Mouse (Mus musculus) midbrain, embryonic 15.5 days (tissue): ENCODE data around the gene Snf8. TPM values are rescaled to one million over a fixed set of nuclear protein-coding genes. Genes with fewer than 3 reads are reported as not detected.

Experiments used
- ATAC-seq: fragments of 200-750 bp; cut with Nextera tagmentation; replicated peaks from 2 replicates; pipeline ENCODE4 v1.8.0; 2017; ENCODE audit warnings: moderate TSS enrichment
- H3K27ac ChIP-seq: fragments of 300-500 bp; sonication (generic); 2 replicates; pipeline ENCODE4 v1.5.1; 2015; ENCODE audit warnings: mild to moderate bottlenecking, inconsistent platforms
- H3K27me3 ChIP-seq: fragments of 300-500 bp; sonication (generic); replicated peaks from 2 replicates; pipeline ENCODE4 v1.6.1; 2015; ENCODE audit warnings: inconsistent platforms
- H3K36me3 ChIP-seq: fragments of 300-500 bp; sonication (generic); replicated peaks from 2 replicates; pipeline ENCODE4 v1.6.1; 2015; ENCODE audit warnings: inconsistent platforms
- H3K4me1 ChIP-seq: fragments of 300-500 bp; sonication (generic); 2 replicates; pipeline ENCODE4 v1.6.1; 2015; ENCODE audit warnings: inconsistent platforms
- H3K4me2 ChIP-seq: fragments of 300-500 bp; sonication (generic); 2 replicates; pipeline ENCODE4 v1.6.1; 2015; ENCODE audit warnings: inconsistent platforms, mild to moderate bottlenecking, moderate library complexity
- H3K4me3 ChIP-seq: fragments of 300-500 bp; sonication (generic); 2 replicates; pipeline ENCODE4 v1.5.1; 2015; ENCODE audit warnings: mild to moderate bottlenecking, inconsistent platforms
- H3K9ac ChIP-seq: fragments of 300-500 bp; sonication (generic); 2 replicates; pipeline ENCODE4 v1.6.1; 2015; ENCODE audit warnings: mild to moderate bottlenecking, inconsistent platforms
- H3K9me3 ChIP-seq: fragments of 300-500 bp; sonication (generic); 2 replicates; pipeline ENCODE4 v1.6.1; 2016; ENCODE audit warnings: inconsistent platforms
- WGBS: fragments of 180-500 bp; shearing (Covaris S2); methylation state at CpG from one replicate; pipeline ENCODE4 v1.1.7; 2015; ENCODE audit warnings: mixed read lengths; 5-methylcytosine and 5-hydroxymethylcytosine counted together
- polyA plus RNA-seq: library from polyadenylated mRNA; unstranded; fragments of >200 nt; fragmentation: Nextera tagmentation; extraction: Ambion mirVana; gene quantifications from 2 replicates; pipeline ENCODE4 v1.2.1, GENCODE M21; 2015

The Snf8 gene
- polyA plus RNA-seq, 1 experiment from 2014 or later: 137 TPM

DNA sequence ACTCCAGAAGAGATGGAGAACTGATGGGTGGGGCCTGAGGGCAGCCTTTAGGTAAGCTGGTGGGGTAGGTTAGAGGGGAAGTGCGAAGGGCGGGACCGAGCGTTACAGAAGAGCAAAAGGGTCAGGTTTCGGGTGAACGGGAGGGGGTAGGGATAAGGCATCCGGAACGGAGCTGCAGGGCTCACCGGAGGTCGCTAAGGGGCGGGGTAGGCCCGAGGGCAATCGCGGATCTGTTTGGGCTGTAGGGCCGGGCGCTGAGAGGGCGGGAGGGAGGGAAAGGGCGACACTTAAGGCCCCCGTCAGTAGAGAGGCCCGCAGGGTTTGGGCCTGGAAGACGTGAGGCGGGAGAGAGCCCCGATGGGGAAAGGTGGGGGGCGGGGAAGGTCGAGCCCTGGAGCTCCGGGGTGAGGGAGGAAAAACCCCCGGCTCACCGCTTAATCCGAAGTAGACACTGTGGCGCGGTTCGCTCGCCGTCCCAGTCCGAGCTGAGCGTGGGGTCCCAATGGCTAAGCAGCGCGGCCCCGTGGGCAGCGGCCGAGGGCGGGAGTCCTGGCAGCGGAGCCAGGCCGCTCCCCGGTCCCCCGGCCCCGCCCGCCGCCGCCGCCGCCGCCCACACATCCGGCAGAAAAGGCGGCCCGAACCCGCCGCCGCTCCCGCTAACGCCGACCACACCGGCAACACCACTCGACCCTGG lies 30.0 kb downstream of the Snf8 start:
- H3K9ac ChIP-seq: peak overlapping the region; percentile 94
- WGBS: under 1% methylated on average over 62 of the region's 64 CpGs
- no peaks in the 10 kb centered on the region for H3K9me3 ChIP-seq
- H3K4me3 ChIP-seq: peak overlapping the region; percentile 95
- no peaks in the 10 kb centered on the region for H3K27me3 ChIP-seq
- peak overlapping the region; percentile 88 for H3K27ac ChIP-seq
- peaks cover 36% of the 10 kb centered on the region for H3K4me1 ChIP-seq
- H3K36me3 ChIP-seq: peaks cover 12% of the 10 kb centered on the region; the same call in 1 of the 2 replicates
- peak; percentile 75 for ATAC-seq
- peak overlapping the region; percentile 93 for H3K4me2 ChIP-seq

DNA sequence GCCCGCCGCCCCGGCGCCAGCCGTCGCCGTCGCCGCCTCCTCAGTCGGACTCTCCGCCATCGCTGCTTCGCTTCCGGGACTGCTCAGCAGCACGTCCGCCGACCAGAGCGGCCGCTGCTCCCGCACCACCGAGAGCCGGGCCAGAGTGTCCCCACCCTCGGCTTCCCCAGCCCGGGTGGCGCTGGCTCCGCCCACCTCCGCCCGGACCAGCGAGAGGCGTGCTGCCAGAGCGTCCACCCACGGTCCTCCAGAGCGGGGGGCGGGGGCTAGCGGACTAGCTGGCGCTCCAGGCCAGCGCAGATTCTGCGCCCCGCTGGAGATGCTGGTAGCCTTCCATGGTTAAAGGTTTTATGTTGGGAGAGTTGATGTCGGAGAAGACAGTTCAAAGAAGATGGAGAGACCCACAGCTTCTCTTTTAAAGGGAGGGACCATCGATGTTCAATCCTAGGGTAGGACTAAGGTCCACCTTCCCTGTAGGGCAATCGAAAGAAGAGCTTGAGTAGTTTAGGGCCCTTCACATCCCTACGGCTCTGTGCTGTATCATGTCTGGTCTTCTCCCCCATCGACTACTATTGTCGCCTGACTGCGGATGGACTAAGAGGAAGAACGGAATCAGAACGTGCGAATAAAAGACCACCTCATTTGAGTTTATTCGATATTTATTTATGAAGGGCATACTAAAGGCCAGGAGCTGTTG lies 30.7 kb downstream of the Snf8 start, which contains the start of gene Ube2z:
Gene Ube2z, minus strand, starts transcription at position 174 of the 697 bp plus-strand sequence.
- 4% methylated on average over 50 of the region's 50 CpGs for WGBS
- peak within 1 kb of the TSS; percentile 94 for H3K9ac ChIP-seq
- peak; percentile 98 for ATAC-seq

DNA sequence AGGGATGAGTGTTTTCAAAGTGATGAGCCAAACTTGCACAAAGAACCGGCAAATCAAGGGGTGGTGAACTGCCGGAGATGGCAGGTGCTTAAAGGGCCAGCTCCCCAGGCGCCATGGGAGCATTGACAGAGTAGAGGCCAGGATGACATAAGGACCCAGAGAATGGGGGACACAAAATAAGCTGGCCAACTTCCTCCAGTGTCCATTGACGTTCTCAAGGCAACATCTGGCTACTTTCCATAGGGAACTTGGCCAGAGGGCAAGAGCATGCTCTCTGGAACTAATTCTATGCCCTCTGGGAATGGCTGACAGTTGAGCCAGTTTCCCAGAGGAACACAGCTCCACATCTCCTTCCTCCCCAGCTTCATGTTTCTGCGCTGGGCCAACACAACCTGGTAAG lies 33.5 kb downstream of the Snf8 start:
- Histone ChIP-seq H3K9ac (no peak overlapping the region), H3K4me2 (no peak overlapping the region)

More for the DNA sequence above, 30.7 kb downstream of the Snf8 start, which contains the start of gene Ube2z:
- H3K27me3 ChIP-seq: no peaks in the 10 kb centered on the region
- no peaks in the 10 kb centered on the region for H3K9me3 ChIP-seq
- H3K27ac ChIP-seq: peak within 1 kb of the TSS; percentile 88
- H3K36me3 ChIP-seq: peaks cover 8% of the 10 kb centered on the region; the same call in 1 of the 2 replicates
- H3K4me1 ChIP-seq: peaks cover 36% of the 10 kb centered on the region
- peak within 1 kb of the TSS; percentile 95 for H3K4me3 ChIP-seq
- H3K4me2 ChIP-seq: peak within 1 kb of the TSS; percentile 93

DNA sequence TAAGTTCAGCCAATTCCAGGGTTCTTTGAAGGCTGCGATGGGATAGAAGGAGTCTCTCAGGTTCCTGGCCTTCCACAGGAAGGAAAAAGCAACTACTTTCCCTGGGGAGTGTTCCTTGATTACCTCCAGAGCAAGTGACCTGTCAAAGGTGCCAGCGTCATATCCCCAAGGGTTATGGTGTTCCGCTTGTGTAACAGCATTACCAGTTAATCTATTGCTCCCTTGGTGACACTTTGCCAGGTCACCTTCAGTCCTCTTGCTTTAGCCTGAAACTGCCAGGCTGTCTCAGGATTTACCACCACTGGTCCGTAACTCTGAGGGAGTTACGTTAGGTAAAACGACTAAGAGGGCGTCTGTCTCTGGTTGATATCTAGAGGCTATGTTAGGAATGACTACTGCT lies 35.7 kb downstream of the Snf8 start:
- Histone ChIP-seq H3K27me3 (no peaks in the 10 kb centered on the region), H3K4me2 (no peak overlapping the region), H3K27ac (no peak overlapping the region), H3K36me3 (peaks cover 7% of the 10 kb centered on the region; the same call in 1 of the 2 replicates), H3K9ac (no peak overlapping the region), H3K9me3 (no peaks in the 10 kb centered on the region), H3K4me3 (no peak overlapping the region), H3K4me1 (peaks cover 24% of the 10 kb centered on the region)
- WGBS: 95% methylated on average over 7 of the region's 7 CpGs
- ATAC-seq: no peak

More for the DNA sequence above, 33.5 kb downstream of the Snf8 start:
- Histone ChIP-seq H3K36me3 (peaks cover 5% of the 10 kb centered on the region; the same call in 1 of the 2 replicates), H3K4me1 (peaks cover 21% of the 10 kb centered on the region), H3K27ac (no peak overlapping the region), H3K9me3 (no peaks in the 10 kb centered on the region), H3K4me3 (no peak overlapping the region), H3K27me3 (no peaks in the 10 kb centered on the region)
- no peak for ATAC-seq
- 73% methylated on average over 5 of the region's 5 CpGs for WGBS

DNA sequence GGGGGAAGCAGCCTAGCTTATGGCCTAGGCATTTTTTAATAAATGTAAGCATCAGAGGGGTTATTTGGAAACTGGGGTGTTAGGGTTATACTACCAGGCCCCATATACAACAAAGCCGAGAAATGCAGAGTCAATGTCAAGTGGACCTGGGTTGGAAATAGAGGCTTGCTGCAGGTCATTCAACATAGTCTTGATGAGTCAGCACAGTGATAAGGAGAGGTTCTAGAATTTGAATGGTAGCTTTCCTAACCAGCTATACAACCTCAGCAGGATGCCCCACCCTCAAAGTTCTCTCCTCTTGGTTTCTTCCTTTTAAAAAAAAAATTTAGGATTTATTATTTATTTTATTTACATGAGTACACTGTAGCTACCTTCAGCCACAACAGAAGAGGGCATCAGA lies 36.3 kb downstream of the Snf8 start:
- H3K4me2 ChIP-seq: no peak overlapping the region
- WGBS: 100% methylated on average over 1 of the region's 1 CpGs
- no peaks in the 10 kb centered on the region for H3K27me3 ChIP-seq
- H3K9me3 ChIP-seq: no peaks in the 10 kb centered on the region
- peaks cover 18% of the 10 kb centered on the region for H3K4me1 ChIP-seq
- no peak overlapping the region for H3K4me3 ChIP-seq
- H3K36me3 ChIP-seq: peaks cover 7% of the 10 kb centered on the region; the same call in 1 of the 2 replicates
- no peak overlapping the region for H3K9ac ChIP-seq
- no peak overlapping the region for H3K27ac ChIP-seq
- no peak for ATAC-seq

DNA sequence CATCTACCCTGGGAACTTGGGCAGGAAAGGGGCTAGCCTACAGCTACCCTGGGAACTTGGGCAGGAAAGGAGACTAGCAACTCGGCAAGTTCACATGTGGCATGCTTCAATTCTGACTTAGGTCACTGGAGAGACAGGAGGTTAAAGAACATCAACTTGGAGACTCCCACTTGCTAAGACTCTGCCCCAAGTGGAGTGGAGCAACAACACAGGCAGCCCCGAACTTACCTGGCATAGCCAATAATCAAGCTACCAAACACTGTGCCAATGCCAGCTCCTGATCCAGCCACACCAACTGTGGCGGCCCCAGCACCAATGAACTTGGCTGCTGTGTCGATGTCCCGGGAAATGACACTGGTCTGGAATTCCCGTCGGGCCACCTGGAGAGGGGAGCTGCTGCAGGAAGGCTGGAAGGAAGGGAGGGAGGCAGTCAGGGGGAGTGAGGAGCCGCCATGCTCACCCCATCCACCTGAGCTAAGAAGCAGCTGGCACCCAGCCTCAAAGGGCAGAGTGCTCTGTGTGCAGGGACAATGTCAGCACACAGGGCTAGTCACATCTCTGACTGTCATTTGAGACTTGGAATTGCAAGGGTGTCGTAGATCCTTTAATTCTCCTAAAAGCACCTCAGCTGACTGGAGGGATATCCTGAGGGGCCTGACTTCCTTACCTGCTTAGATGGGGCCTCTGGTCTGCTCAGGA lies 38.8 kb downstream of the Snf8 start:
- Histone ChIP-seq H3K4me2 (peak overlapping the region; percentile 86; the same call in 1 of the 2 replicates), H3K4me3 (no peak overlapping the region; the same call in 1 of the 2 replicates), H3K9ac (no peak overlapping the region), H3K9me3 (no peaks in the 10 kb centered on the region), H3K27ac (no peak overlapping the region), H3K27me3 (no peaks in the 10 kb centered on the region), H3K36me3 (peaks cover 7% of the 10 kb centered on the region; the same call in 1 of the 2 replicates), H3K4me1 (peaks cover 22% of the 10 kb centered on the region)
- WGBS: 89% methylated on average over 9 of the region's 9 CpGs
- no peak for ATAC-seq

DNA sequence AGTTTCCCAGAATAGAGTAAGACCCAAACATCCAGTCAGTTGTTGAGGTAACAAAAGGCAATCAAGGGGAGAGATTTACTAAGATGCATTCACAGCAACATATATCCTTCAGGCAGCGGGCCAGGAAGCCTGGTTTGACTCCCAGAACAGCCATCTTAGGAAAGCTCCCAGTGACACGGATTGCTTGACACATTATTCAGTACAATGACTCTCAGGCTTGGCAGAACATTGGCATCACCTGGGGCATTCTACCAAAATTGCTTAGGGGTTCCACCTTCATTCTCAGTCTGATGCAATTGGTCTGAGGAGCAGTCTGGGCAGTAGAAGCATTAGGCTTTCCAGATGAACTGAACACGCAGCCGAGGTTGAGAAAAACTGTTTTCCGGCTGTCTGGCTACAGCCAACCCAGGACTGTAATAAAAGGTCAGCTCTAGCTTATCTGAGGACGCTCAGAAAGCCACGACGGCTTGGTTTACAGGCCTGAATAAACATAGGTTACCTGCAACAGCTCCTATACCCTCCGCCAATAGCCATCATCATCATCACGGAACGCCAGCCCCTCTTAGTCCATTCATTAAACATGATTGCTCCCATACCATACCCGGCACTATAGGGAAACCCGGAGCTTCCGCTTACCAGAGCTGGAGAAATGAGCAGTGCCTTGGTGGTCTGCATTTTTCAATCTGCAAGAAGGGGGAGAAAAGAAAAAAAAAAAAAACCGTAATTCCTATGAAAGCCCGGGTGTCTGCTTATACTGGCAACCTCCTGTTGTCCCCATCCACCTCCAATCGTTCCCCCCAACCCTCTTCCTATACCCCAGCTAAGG lies 39.9 kb downstream of the Snf8 start:
- H3K27me3 ChIP-seq: no peaks in the 10 kb centered on the region
- H3K4me1 ChIP-seq: peaks cover 22% of the 10 kb centered on the region
- H3K9ac ChIP-seq: peak overlapping the region; percentile 88
- peak overlapping the region; percentile 86 for H3K4me2 ChIP-seq
- H3K9me3 ChIP-seq: no peaks in the 10 kb centered on the region
- H3K27ac ChIP-seq: peak overlapping the region; percentile 80
- H3K4me3 ChIP-seq: peak overlapping the region; percentile 89
- H3K36me3 ChIP-seq: peaks cover 7% of the 10 kb centered on the region; the same call in 1 of the 2 replicates
- WGBS: 27% methylated on average over 17 of the region's 17 CpGs
- no peak for ATAC-seq

DNA sequence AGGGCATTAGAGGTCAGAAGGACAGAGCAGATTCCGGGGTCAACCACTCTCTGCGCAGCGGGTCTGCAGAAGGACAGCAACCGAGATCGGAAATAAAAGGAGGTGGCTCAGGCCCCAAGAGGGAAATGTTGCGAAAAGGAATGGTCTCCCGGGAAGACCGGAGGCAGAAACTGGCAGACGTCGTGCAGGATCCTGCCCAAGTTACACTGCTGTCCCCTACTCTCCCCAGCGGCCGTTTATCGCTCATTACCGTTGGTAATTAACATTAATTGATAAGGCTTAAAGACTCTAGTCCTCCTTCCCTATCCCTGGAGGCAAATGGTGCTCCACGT lies 40.5 kb downstream of the Snf8 start:
- under 1% methylated on average over 15 of the region's 15 CpGs for WGBS
- 0 out of 2 replicates have a peak, but pooled peaks have one; percentile 0 for ATAC-seq
- H3K27me3 ChIP-seq: no peaks in the 10 kb centered on the region

DNA sequence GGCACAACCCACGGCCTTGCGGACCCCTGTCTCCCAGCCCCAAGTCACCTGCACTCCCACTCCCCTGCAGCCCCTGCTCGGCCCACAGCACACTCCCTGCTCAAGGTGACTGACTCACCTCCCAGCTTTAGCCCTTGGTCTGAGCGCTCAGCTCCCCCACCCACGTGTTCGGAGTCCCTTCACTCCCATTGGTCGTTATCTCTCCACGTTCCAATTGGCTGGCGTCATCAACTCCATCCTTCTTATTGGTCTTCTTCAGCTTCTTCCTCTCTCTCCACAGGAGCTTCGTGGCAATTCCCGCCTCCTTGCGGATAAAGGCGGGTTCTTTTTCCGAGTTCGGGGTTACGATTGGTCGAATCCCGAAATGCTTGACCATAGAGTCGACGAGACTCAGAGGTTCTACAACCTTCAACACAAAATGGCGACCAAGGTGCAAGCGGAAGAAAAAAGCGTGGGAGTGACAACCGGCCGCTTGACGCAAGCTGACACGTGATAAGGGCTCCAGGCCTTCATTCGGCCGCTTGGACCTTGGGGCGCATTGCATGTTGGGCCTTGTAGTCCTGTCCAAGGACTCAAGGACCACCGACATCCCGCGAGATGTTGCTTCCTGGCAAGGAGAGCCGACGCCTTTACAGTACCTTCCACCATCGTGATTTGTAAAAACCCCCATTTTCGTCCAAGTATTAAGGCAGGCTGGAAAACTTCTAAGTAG lies 41.0 kb downstream of the Snf8 start, which contains the start of gene Atp5g1:
Gene Atp5g1, minus strand, starts transcription at position 162 of the 712 bp plus-strand sequence.
- ATAC-seq: peak; percentile 98
- no peaks in the 10 kb centered on the region for H3K27me3 ChIP-seq
- H3K4me2 ChIP-seq: peak within 1 kb of the TSS; percentile 86
- peak within 1 kb of the TSS; percentile 88 for H3K27ac ChIP-seq
- H3K9me3 ChIP-seq: no peaks in the 10 kb centered on the region
- H3K36me3 ChIP-seq: peaks cover 7% of the 10 kb centered on the region; the same call in 1 of the 2 replicates
- H3K9ac ChIP-seq: peak within 1 kb of the TSS; percentile 88
- peak within 1 kb of the TSS; percentile 89 for H3K4me3 ChIP-seq
- H3K4me1 ChIP-seq: peaks cover 22% of the 10 kb centered on the region
- under 1% methylated on average over 37 of the region's 37 CpGs for WGBS

More for the DNA sequence above, 40.5 kb downstream of the Snf8 start:
- Histone ChIP-seq H3K4me3 (peak overlapping the region; percentile 89), H3K9me3 (no peaks in the 10 kb centered on the region), H3K4me1 (peaks cover 22% of the 10 kb centered on the region), H3K4me2 (peak overlapping the region; percentile 86), H3K36me3 (peaks cover 7% of the 10 kb centered on the region; the same call in 1 of the 2 replicates), H3K27ac (peak overlapping the region; percentile 80), H3K9ac (peak overlapping the region; percentile 88)

DNA sequence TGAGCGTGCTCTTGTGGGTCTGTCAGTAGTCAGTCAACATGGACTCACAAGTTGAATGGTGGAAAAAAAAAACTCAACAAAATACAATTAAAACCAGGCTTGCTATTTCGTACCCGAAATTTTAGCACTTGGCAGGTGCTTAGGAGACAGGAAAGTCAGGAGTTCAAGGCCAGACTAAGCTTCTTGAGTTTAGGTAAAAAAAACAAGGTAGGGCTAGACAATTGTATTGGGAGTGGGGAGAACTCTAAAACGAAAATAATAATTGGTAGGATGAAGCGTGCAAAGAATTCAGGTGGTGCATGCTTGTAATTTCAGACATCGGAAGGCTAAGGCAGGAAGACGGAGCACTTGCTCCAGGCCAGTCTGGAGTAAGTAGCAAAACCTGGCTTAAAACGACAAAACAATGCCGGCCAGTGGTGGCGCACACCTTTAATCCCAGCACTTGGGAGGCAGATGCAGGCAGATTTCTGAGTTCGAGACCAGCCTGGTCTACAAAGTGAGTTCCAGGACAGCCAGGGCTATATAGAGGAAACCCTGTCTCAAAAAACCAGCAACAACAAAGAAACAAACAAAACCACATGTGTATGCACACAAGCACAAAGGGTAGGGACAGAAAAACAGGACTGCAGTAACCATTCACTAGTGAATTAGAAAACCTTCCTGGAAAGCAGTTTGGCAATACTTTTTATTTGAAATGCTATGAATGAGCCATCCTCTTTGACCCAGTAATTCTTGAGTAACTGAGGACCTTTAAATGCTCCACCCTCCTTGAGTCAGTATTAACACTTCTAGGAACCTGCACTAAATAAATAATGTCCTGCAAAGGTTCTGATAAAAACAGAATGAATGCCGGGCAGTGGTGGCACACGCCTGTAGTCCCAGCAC lies 41.8 kb downstream of the Snf8 start:
- H3K4me2 ChIP-seq: peak overlapping the region; percentile 55
- H3K4me3 ChIP-seq: peak overlapping the region; percentile 38
- ATAC-seq: no peak
- H3K9ac ChIP-seq: no peak overlapping the region; the same call in 1 of the 2 replicates
- peaks cover 22% of the 10 kb centered on the region for H3K4me1 ChIP-seq
- 0 out of 2 replicates have a peak, but pooled peaks cover 7% of the 10 kb centered on the region for H3K36me3 ChIP-seq
- H3K9me3 ChIP-seq: no peaks in the 10 kb centered on the region
- no peaks in the 10 kb centered on the region for H3K27me3 ChIP-seq
- peak overlapping the region; percentile 88 for H3K27ac ChIP-seq
- 62% methylated on average over 13 of the region's 13 CpGs for WGBS
